In genomic region chr19:45997365-45997764, GRCm38 (mm10) we compare ENCODE assay signal across 8 mouse cellular contexts. TPM values are rescaled to one million over a fixed set of nuclear protein-coding genes. Genes with fewer than 3 reads are reported as not detected.
A peak's percentile ranks its signal among the peaks of the same experiment; 100 is the strongest.
DNase-seq lines count a peak whose midpoint lies in the region; ATAC-seq and TF ChIP-seq lines count a peak whose summit lies in the region.

No protein-coding gene starts in this region.

- peaks cover 4% of the 10 kb centered on the region; the same call in 1 of the 2 replicates for H3K4me1 ChIP-seq in forebrain, embryonic 14.5 days (ENCODE audit: control insufficient read depth, insufficient read depth, low read length)
- peaks cover 16% of the 10 kb centered on the region for H3K4me1 ChIP-seq in liver, embryonic 16.5 days (ENCODE audit: control insufficient read depth, low read depth, low read length)

- peak overlapping the region; percentile 90; the same call in 1 of the 2 replicates for H3K9ac ChIP-seq in forebrain, embryonic 14.5 days (ENCODE audit: low read length)
- H3K9ac ChIP-seq in liver, embryonic 16.5 days (ENCODE audit: low read depth, low read length) = peak overlapping the region; percentile 87

- no peak for DNase-seq in gastrocnemius, adult 2 months
- DNase-seq in gastrocnemius, postnatal 36 days = no peak
- no peak for DNase-seq in forebrain, embryonic 14.5 days (ENCODE audit: low spot score)
- DNase-seq in adrenal gland, adult 8-10 months = no peak
- no peak for DNase-seq in right cerebral cortex, postnatal 10 days (ENCODE audit: low spot score in 2 of 2)
- no peak for DNase-seq in right cerebral cortex, adult 18-20 months

- peak overlapping the region; percentile 72 for H3K4me2 ChIP-seq in forebrain, embryonic 14.5 days (ENCODE audit: low read length)
- H3K4me2 ChIP-seq in liver, embryonic 16.5 days (ENCODE audit: low read depth, low read length) = peak overlapping the region; percentile 63

- no peaks in the 10 kb centered on the region for H3K27me3 ChIP-seq in C2C12 (ENCODE audit: control insufficient read depth, insufficient read depth, insufficient read length)
- H3K27me3 ChIP-seq in forebrain, embryonic 14.5 days (replicated peaks; ENCODE audit: control insufficient read depth, insufficient read depth, low read length) = no peaks in the 10 kb centered on the region
- H3K27me3 ChIP-seq in liver, embryonic 16.5 days (ENCODE audit: control insufficient read depth, insufficient read depth, low read depth, low read length) = no peaks in the 10 kb centered on the region

- TF ChIP-seq CTCF in gastrocnemius, adult 2 months (IDR thresholded peaks at IDR 0.05) = no peak
- TF ChIP-seq CTCF in C2C12 (IDR thresholded peaks at IDR 0.05; ENCODE audit: control insufficient read depth, insufficient read depth, insufficient read length) = no peak

- WGBS in forebrain, embryonic 14.5 days = 65% methylated on average over 5 of the region's 5 CpGs
- WGBS in liver, embryonic 16.5 days (ENCODE audit: insufficient replicate concordance) = 41% methylated on average over 5 of the region's 5 CpGs

- intact Hi-C loops in gastrocnemius, adult 2 months (cut with DNase I) = no loop called here
- intact Hi-C loops in gastrocnemius, postnatal 36 days (cut with DNase I) = no loop called here

- H3K36me3 ChIP-seq in C2C12 (ENCODE audit: control insufficient read depth, insufficient read depth) = peaks cover 4% of the 10 kb centered on the region
- no peaks in the 10 kb centered on the region for H3K36me3 ChIP-seq in forebrain, embryonic 14.5 days (ENCODE audit: control insufficient read depth, insufficient read depth, low read length)
- no peaks in the 10 kb centered on the region for H3K36me3 ChIP-seq in liver, embryonic 16.5 days (ENCODE audit: control insufficient read depth, insufficient read depth)

- H3K27ac ChIP-seq in gastrocnemius, adult 2 months = peak overlapping the region; percentile 100
- no peak overlapping the region for H3K27ac ChIP-seq in forebrain, embryonic 14.5 days (ENCODE audit: low read depth, low read length)
- no peak overlapping the region for H3K27ac ChIP-seq in liver, embryonic 16.5 days (ENCODE audit: low read length)

- ATAC-seq in forebrain, embryonic 14.5 days = no peak
- ATAC-seq in liver, embryonic 16.5 days (ENCODE audit: low read depth) = no peak

- peak overlapping the region; percentile 86 for H3K4me3 ChIP-seq in gastrocnemius, adult 2 months
- peak overlapping the region; percentile 65 for H3K4me3 ChIP-seq in C2C12 (ENCODE audit: insufficient read depth, poor library complexity, severe bottlenecking)
- H3K4me3 ChIP-seq in forebrain, embryonic 14.5 days (ENCODE audit: low read depth, low read length) = peak overlapping the region; percentile 82
- H3K4me3 ChIP-seq in liver, embryonic 16.5 days (ENCODE audit: low read depth, low read length) = peak overlapping the region; percentile 90

- H3ac ChIP-seq in C2C12 (ENCODE audit: control insufficient read depth, insufficient read length, low read depth) = no peak overlapping the region

- peaks cover 1% of the 10 kb centered on the region for H3K79me3 ChIP-seq in C2C12 (ENCODE audit: low read depth)

- H3K79me2 ChIP-seq in C2C12 (ENCODE audit: control insufficient read depth, insufficient read depth) = peaks cover 15% of the 10 kb centered on the region

- no peaks in the 10 kb centered on the region for H3K9me3 ChIP-seq in forebrain, embryonic 14.5 days (replicated peaks; ENCODE audit: control insufficient read depth, low read length)
- no peaks in the 10 kb centered on the region for H3K9me3 ChIP-seq in liver, embryonic 16.5 days (replicated peaks; ENCODE audit: control insufficient read depth, low read length)

TF ChIP-seq in C2C12, 6 proteins besides CTCF, POLR2A, EP300 and RAD21:
- TF ChIP-seq MYOD1 (IDR thresholded peaks at IDR 0.05; ENCODE audit: control insufficient read depth, insufficient read length, low read depth) (no peak), MAX (IDR thresholded peaks at IDR 0.05) (no peak), MYOG (IDR thresholded peaks at IDR 0.05; ENCODE audit: control insufficient read depth, extremely low read depth, insufficient read length) (no peak)

RNA-seq across cellular contexts. Expression of gene Armh3, which starts 0.9 kb away (rescaled TPM):
- total RNA-seq in gastrocnemius, adult 2 months (2021) = 10 to 100 TPM; 13.6 to 14.7 TPM
- total RNA-seq in gastrocnemius, postnatal 36 days (2021) = 10 to 100 TPM; 11.1 to 12.6 TPM
- polyA plus RNA-seq in C2C12 (2012; fragmentation: generic; extraction: Trizol) = 6.4 TPM
- polyA plus RNA-seq in forebrain, embryonic 14.5 days (2014; fragmentation: Nextera tagmentation; extraction: Ambion mirVana) = 17.0 and 19.4 TPM in 2 replicates
- polyA plus RNA-seq in liver, embryonic 16.5 days (2015; fragmentation: Nextera tagmentation; extraction: Ambion mirVana) = 4.0 and 4.7 TPM in 2 replicates
- total RNA-seq in adrenal gland, adult 8-10 months (2022) = 10 to 100 TPM; 19.0 to 27.7 (median 20.8) TPM

RNA-seq across cellular contexts. Expression of gene Hps6, which starts 5.9 kb away (rescaled TPM):
- 1 to 10 TPM; 3.4 to 3.9 TPM for total RNA-seq in gastrocnemius, adult 2 months (2021)
- total RNA-seq in gastrocnemius, postnatal 36 days (2021) = 1 to 10 TPM; 3.1 to 3.2 TPM
- polyA plus RNA-seq in C2C12 (2012; fragmentation: generic; extraction: Trizol) = 14.6 TPM
- 0.98 and 1.4 TPM in 2 replicates for polyA plus RNA-seq in forebrain, embryonic 14.5 days (2014; fragmentation: Nextera tagmentation; extraction: Ambion mirVana)
- 2.4 and 2.8 TPM in 2 replicates for polyA plus RNA-seq in liver, embryonic 16.5 days (2015; fragmentation: Nextera tagmentation; extraction: Ambion mirVana)
- total RNA-seq in adrenal gland, adult 8-10 months (2022) = 10 to 100 TPM; 13.0 to 25.3 (median 19.9) TPM

RNA-seq across cellular contexts. Expression of gene Pprc1, which starts 47.3 kb away (rescaled TPM):
- total RNA-seq in gastrocnemius, adult 2 months (2021) = 10 to 100 TPM; 15.0 to 24.0 TPM
- total RNA-seq in gastrocnemius, postnatal 36 days (2021) = 10 to 100 TPM; 12.2 to 21.8 TPM
- 30.6 TPM for polyA plus RNA-seq in C2C12 (2012; fragmentation: generic; extraction: Trizol)
- 24.1 and 29.8 TPM in 2 replicates for polyA plus RNA-seq in forebrain, embryonic 14.5 days (2014; fragmentation: Nextera tagmentation; extraction: Ambion mirVana)
- polyA plus RNA-seq in liver, embryonic 16.5 days (2015; fragmentation: Nextera tagmentation; extraction: Ambion mirVana) = 12.8 and 13.7 TPM in 2 replicates
- 10 to 100 TPM; 27.8 to 37.8 (median 34.3) TPM for total RNA-seq in adrenal gland, adult 8-10 months (2022)

RNA-seq across cellular contexts. Expression of gene Ldb1, which starts 47.6 kb away (rescaled TPM):
- total RNA-seq in gastrocnemius, adult 2 months (2021) = 10 to 100 TPM; 17.8 to 19.5 TPM
- total RNA-seq in gastrocnemius, postnatal 36 days (2021) = 10 to 100 TPM; 14.1 to 18.1 TPM
- polyA plus RNA-seq in C2C12 (2012; fragmentation: generic; extraction: Trizol) = 80.5 TPM
- 107 and 116 TPM in 2 replicates for polyA plus RNA-seq in forebrain, embryonic 14.5 days (2014; fragmentation: Nextera tagmentation; extraction: Ambion mirVana)
- 20.2 and 23.1 TPM in 2 replicates for polyA plus RNA-seq in liver, embryonic 16.5 days (2015; fragmentation: Nextera tagmentation; extraction: Ambion mirVana)
- 100 to 1,000 TPM in 2 of 4 experiments, 10 to 100 TPM in 2; 55.5 to 115 (median 89.6) TPM for total RNA-seq in adrenal gland, adult 8-10 months (2022)
